Mouse (Mus musculus) heart, embryonic 15.5 days (tissue): Measurements from ENCODE around the gene Osbpl3. TPM values are rescaled to one million over a fixed set of nuclear protein-coding genes. Genes with fewer than 3 reads are reported as not detected.
A peak's percentile ranks its signal among the peaks of the same experiment; 100 is the strongest.

Source experiments
- ATAC-seq: fragments of 200-750 bp; cut with Nextera tagmentation; replicated peaks from 2 replicates; pipeline ENCODE4 v1.8.0; 2017; ENCODE audit warnings: low read depth, moderate TSS enrichment; ENCODE audit not compliant: insufficient number of reproducible peaks, insufficient read depth, low FRiP score
- H3K27ac ChIP-seq: fragments of 300-500 bp; sonication (generic); 2 replicates; pipeline ENCODE4 v1.5.1; 2015; ENCODE audit warnings: mild to moderate bottlenecking, inconsistent platforms
- H3K27me3 ChIP-seq: fragments of 300-500 bp; sonication (generic); 2 replicates; pipeline ENCODE4 v1.6.1; 2015; ENCODE audit warnings: inconsistent platforms
- H3K36me3 ChIP-seq: fragments of 300-500 bp; sonication (generic); 2 replicates; pipeline ENCODE4 v1.6.1; 2015; ENCODE audit warnings: mild to moderate bottlenecking, inconsistent platforms
- H3K4me1 ChIP-seq: fragments of 300-500 bp; sonication (generic); replicated peaks from 2 replicates; pipeline ENCODE4 v1.6.1; 2015; ENCODE audit warnings: inconsistent platforms
- H3K4me2 ChIP-seq: fragments of 300-500 bp; sonication (generic); 2 replicates; pipeline ENCODE4 v1.6.1; 2015; ENCODE audit warnings: inconsistent platforms, mild to moderate bottlenecking, moderate library complexity
- H3K4me3 ChIP-seq: fragments of 300-500 bp; sonication (generic); 2 replicates; pipeline ENCODE4 v1.5.1; 2015; ENCODE audit warnings: mild to moderate bottlenecking, inconsistent platforms
- H3K9ac ChIP-seq: fragments of 300-500 bp; sonication (generic); 2 replicates; pipeline ENCODE4 v1.6.1; 2015; ENCODE audit warnings: mild to moderate bottlenecking, inconsistent platforms
- H3K9me3 ChIP-seq: fragments of 300-500 bp; sonication (generic); replicated peaks from 2 replicates; pipeline ENCODE4 v1.6.1; 2016; ENCODE audit warnings: inconsistent platforms
- WGBS: fragments of 180-500 bp; shearing (Covaris S2); methylation state at CpG from one replicate; pipeline ENCODE4 v1.1.7; 2015; ENCODE audit warnings: mixed read lengths; 5-methylcytosine and 5-hydroxymethylcytosine counted together
- polyA plus RNA-seq: library from polyadenylated mRNA; unstranded; fragments of >200 nt; fragmentation: Nextera tagmentation; extraction: Ambion mirVana; gene quantifications from 2 replicates; pipeline ENCODE4 v1.2.1, GENCODE M21; 2015

Osbpl3 gene
- 15.6 and 15.8 TPM in 2 replicates for polyA plus RNA-seq

DNA sequence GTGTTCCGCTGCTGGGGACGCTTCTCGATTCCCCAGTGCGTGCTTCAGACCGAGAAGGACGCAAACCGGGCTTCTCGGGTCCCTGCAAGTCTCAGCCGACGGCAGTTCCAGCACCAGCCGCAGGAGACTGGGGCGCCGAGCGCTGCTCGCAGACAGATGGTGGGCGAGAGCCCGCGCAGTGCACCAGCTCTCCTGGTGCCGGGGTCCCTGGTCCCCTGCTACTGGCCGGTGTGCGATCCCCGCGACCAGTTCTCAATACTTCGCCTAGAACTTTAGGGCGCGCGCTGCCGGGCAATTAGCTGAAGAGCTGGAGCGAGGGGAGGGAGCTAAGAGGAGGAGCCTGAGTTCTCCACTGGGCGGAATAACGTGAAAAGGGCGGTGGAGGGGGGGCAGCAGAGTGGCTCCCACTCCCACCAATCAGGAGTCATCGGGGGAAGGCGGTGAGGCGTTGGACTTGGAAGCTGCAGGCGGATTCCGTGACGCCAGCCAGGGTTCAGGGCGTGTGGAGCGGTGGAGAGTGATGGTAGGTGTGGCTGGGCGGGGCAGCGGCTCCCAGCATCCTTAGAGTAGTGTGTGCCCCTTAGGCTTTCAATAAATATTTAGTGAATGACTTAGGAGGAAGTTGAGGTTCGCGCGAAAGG lies at the start of gene Osbpl3:
Gene Osbpl3 (minus strand): TSS at position 373 of the 641 bp plus-strand sequence.
- ATAC-seq, result peak; percentile 96
- Histone ChIP-seq H3K4me1 (peaks cover 12% of the 10 kb centered on the region; the same call in 1 of the 2 replicates), H3K4me2 (peak within 1 kb of the TSS; percentile 88), H3K36me3 (no peaks in the 10 kb centered on the region), H3K4me3 (peak within 1 kb of the TSS; percentile 83), H3K9ac (peak within 1 kb of the TSS; percentile 77), H3K27ac (peak within 1 kb of the TSS; percentile 95), H3K9me3 (no peaks in the 10 kb centered on the region), H3K27me3 (no peaks in the 10 kb centered on the region)
- under 1% methylated on average over 45 of the region's 45 CpGs for WGBS

DNA sequence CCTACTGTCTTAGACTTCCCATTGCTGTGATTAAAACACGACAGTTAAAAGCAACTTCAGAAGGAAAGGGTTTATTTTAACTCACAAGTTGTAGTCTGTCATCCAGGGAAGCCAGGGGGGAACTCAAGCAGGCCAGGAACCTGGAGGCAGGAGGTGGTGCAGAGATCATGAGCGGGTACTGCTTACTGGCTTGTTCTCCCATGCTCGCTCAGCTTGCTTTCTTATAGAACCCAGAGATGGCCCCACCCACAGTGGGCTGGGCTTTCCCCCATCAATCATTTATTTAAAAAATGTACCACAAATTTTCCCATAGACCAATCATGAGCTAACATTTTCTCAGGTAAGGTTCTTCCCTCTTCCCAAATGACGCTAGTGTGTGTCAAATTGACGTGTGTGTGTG lies 49.5 kb upstream of the Osbpl3 start:
- Histone ChIP-seq H3K36me3 (no peaks in the 10 kb centered on the region), H3K9me3 (no peaks in the 10 kb centered on the region), H3K9ac (no peak overlapping the region), H3K4me1 (no peaks in the 10 kb centered on the region), H3K27me3 (no peaks in the 10 kb centered on the region), H3K27ac (no peak overlapping the region), H3K4me2 (no peak overlapping the region), H3K4me3 (no peak overlapping the region)
- ATAC-seq, result no peak
- WGBS, result 83% methylated on average over 5 of the region's 5 CpGs

DNA sequence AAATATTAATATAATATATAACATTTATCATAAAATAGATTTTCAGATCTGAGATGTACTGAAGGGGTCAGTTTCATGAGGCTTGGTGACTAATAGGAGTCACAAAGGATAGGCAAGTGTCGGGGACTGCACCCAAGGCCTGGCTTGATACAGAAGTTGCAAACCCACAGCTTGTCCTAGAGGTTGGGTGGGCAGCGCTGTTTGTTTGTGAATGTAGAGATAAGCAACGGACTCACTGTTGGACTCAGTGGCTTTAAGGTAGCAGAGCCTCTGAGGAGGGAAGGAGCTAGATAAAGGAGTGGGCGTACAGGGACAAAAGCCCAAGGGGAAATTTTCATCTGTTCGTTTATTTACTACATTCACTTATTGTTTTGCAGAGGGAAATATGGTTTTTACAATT lies 48.7 kb upstream of the Osbpl3 start:
- Histone ChIP-seq H3K9me3 (no peaks in the 10 kb centered on the region), H3K4me1 (no peaks in the 10 kb centered on the region), H3K4me3 (no peak overlapping the region), H3K9ac (no peak overlapping the region), H3K27ac (no peak overlapping the region), H3K27me3 (no peaks in the 10 kb centered on the region), H3K36me3 (no peaks in the 10 kb centered on the region), H3K4me2 (no peak overlapping the region)
- 70% methylated on average over 5 of the region's 5 CpGs for WGBS
- ATAC-seq, result no peak

DNA sequence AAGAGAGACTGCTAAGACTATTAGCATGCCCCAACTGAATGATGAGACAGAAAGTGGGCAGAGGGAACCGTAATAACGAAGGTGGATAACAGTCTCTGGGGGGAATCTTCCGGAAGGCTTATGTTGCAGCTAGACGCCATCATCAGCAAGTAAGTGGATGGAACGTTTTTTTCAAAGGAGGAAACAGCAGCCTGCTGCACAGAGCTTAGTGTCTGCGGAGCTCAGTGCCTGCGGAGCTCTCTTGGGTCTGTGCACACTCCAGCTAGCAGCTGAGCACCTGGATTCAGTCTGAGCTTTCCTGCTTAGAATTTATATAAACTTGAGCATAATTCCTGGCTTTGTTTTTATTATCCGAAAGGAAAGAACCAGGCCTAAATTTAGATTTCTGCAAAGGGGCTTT lies 47.8 kb upstream of the Osbpl3 start:
- Histone ChIP-seq H3K4me3 (no peak overlapping the region), H3K4me2 (no peak overlapping the region), H3K9ac (no peak overlapping the region), H3K27ac (no peak overlapping the region), H3K27me3 (no peaks in the 10 kb centered on the region), H3K9me3 (no peaks in the 10 kb centered on the region), H3K36me3 (no peaks in the 10 kb centered on the region), H3K4me1 (no peaks in the 10 kb centered on the region)
- no peak for ATAC-seq
- WGBS, result 51% methylated on average over 8 of the region's 8 CpGs

DNA sequence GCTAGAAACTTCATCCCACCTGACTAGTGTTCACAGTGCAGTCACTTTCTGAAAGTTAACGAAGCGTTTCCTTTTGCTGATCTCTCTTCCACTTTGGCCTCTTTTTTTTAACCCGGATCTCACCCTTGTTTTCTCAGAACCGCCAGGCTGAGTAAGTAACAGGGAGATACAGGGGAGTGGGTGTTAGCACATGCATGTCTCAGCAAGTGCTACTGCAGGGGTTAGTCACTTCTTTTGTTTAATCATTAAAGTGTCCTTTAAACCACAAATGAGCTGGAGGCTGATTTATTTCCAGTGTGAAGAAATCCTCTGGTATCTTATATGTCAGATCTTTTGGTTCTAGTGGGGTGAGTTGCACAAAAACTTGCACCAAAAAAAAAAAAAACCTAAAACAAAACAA lies 47.0 kb upstream of the Osbpl3 start:
- H3K4me1 ChIP-seq, result no peaks in the 10 kb centered on the region
- H3K9ac ChIP-seq, result no peak overlapping the region
- H3K27ac ChIP-seq, result no peak overlapping the region
- no peaks in the 10 kb centered on the region for H3K9me3 ChIP-seq
- no peak overlapping the region for H3K4me3 ChIP-seq
- no peaks in the 10 kb centered on the region for H3K27me3 ChIP-seq
- H3K36me3 ChIP-seq, result no peaks in the 10 kb centered on the region
- 61% methylated on average over 4 of the region's 4 CpGs for WGBS
- no peak for ATAC-seq
- H3K4me2 ChIP-seq, result no peak overlapping the region

DNA sequence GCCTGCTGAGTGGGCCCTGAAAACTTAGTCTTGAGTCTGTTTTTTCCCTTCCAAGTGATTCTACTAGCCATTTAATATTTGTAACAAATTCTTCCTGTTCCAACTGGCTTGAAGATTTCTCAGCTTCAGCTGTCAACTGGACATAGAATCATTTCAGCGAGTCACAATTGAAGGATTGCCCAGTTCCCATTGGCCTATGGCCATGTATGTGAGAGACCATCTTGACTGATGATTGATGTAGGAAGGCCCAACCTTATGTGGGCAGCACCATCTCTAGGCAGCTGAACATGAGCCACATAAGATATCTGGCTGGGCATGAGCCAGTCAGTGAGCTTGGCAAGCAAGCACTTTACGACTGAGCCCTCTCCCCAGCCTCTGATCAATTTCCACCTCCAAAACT lies 42.3 kb upstream of the Osbpl3 start:
- no peaks in the 10 kb centered on the region for H3K27me3 ChIP-seq
- WGBS, result 73% methylated on average over 2 of the region's 2 CpGs
- no peaks in the 10 kb centered on the region for H3K36me3 ChIP-seq
- H3K4me1 ChIP-seq, result no peaks in the 10 kb centered on the region
- H3K4me3 ChIP-seq, result no peak overlapping the region
- ATAC-seq, result no peak
- no peak overlapping the region for H3K4me2 ChIP-seq
- no peak overlapping the region for H3K27ac ChIP-seq
- no peak overlapping the region for H3K9ac ChIP-seq
- H3K9me3 ChIP-seq, result no peaks in the 10 kb centered on the region

DNA sequence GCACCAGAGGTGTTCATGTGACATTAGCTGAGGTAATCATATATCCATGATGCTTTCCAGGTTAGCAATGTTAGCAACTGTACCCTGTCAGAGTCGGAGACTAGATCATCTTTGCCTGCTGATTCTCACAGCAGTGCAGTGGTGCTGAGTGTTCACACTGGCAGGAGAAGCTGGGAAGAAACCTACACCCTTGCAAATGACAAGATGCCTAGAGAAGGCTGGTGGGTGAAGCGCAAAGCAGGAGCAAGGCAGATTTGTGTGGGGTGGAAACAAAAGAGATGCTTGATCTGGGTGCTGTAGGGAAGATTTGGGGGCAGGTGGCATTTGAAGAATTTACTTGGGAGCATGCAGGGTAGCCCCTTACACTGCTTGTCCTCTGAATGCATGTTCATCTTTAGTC lies 34.5 kb upstream of the Osbpl3 start:
- no peak for ATAC-seq
- 74% methylated on average over 2 of the region's 2 CpGs for WGBS
- Histone ChIP-seq H3K4me1 (no peaks in the 10 kb centered on the region), H3K9ac (no peak overlapping the region), H3K36me3 (no peaks in the 10 kb centered on the region), H3K27me3 (no peaks in the 10 kb centered on the region), H3K4me3 (no peak overlapping the region), H3K27ac (no peak overlapping the region), H3K9me3 (no peaks in the 10 kb centered on the region), H3K4me2 (no peak overlapping the region)

DNA sequence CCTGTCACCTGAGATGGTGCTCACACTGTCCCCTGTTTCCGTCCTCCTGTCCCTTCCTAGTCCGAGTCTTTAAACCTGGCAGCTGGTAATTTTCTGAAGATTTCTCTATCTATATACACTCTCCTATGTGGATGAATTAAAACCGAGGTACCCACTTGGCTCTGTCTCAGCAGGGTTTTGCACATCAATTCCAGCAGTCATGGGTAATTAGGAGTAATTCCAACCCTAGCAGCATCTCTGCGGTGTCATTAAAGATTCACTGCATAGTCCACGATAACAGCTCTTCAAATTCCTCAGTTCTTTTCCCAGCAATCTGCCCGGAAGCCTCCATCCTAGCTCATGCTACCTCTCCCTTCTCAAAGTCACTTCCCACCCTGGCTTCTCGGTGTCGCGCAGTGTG lies 33.4 kb upstream of the Osbpl3 start:
- no peak for ATAC-seq
- H3K27ac ChIP-seq, result no peak overlapping the region
- H3K4me3 ChIP-seq, result no peak overlapping the region
- H3K36me3 ChIP-seq, result no peaks in the 10 kb centered on the region
- no peaks in the 10 kb centered on the region for H3K27me3 ChIP-seq
- H3K9ac ChIP-seq, result no peak overlapping the region
- no peak overlapping the region for H3K4me2 ChIP-seq
- no peaks in the 10 kb centered on the region for H3K9me3 ChIP-seq
- WGBS, result 63% methylated on average over 9 of the region's 9 CpGs
- no peaks in the 10 kb centered on the region for H3K4me1 ChIP-seq

DNA sequence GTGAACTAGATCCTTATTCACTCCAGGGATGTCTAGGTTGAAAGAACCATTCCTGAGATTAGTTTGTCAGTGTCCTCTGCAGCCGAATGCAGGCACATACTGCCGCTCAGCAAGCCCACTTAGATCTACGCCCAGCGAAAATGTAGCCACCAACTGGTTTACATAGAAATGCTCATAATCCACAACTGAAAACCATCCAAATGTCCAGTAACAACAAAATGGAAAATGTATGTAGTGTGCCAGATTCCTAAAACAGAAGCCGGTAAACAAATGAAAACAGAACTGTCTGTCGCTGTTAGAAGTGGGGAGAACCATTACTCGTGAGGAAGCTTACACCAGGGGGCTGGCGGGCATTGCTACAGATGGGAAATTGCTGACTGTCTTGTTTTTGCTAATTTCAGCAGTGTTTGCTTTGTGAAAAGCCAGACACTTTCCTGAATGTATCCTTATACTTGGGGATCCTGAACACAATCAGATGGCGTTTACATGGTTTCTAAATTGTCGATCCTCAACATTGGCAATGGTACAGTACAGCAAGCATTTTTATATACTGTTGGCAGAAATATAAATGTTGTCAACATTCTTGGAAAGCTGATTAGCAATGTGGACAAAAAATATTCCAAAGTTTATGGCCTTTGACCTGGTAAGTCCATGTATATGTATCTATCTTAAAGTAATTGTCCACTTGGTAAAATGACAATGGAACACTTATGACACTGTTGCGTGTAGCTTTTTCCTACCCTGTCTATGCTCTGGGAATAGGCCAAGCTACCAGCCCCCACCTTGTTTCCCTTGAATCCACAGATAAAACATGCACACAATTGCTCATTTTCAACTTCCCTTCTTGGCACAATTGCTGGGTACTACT lies 30.3 kb upstream of the Osbpl3 start:
- Histone ChIP-seq H3K4me2 (no peak overlapping the region), H3K4me1 (no peaks in the 10 kb centered on the region), H3K4me3 (no peak overlapping the region), H3K9me3 (no peaks in the 10 kb centered on the region), H3K27ac (no peak overlapping the region), H3K36me3 (no peaks in the 10 kb centered on the region), H3K9ac (no peak overlapping the region), H3K27me3 (no peaks in the 10 kb centered on the region)
- no peak for ATAC-seq
- 83% methylated on average over 11 of the region's 11 CpGs for WGBS

DNA sequence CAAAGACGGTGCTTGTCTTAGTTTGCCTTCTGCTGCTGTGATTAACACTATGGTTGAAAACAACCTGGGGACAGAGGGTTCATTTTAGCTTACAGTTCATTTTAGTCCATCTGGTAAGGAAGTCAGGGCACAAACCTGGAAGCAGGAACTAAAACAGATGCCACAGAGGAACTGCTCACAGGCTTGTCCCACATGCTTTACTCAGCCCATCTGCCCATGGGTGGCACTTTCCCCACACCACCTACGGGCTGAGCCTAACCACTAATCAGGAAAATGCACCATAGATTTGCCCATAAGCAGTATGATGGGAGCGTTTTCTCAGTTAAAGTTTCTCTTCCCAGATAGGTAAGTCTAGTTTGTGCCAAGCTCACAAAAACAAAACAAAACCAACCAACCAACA lies 27.4 kb upstream of the Osbpl3 start:
- H3K4me1 ChIP-seq, result no peaks in the 10 kb centered on the region
- H3K4me2 ChIP-seq, result no peak overlapping the region
- H3K36me3 ChIP-seq, result no peaks in the 10 kb centered on the region
- no peak overlapping the region for H3K27ac ChIP-seq
- no peak for ATAC-seq
- 85% methylated on average over 3 of the region's 3 CpGs for WGBS
- H3K4me3 ChIP-seq, result no peak overlapping the region
- no peaks in the 10 kb centered on the region for H3K27me3 ChIP-seq
- H3K9me3 ChIP-seq, result no peaks in the 10 kb centered on the region
- no peak overlapping the region for H3K9ac ChIP-seq

DNA sequence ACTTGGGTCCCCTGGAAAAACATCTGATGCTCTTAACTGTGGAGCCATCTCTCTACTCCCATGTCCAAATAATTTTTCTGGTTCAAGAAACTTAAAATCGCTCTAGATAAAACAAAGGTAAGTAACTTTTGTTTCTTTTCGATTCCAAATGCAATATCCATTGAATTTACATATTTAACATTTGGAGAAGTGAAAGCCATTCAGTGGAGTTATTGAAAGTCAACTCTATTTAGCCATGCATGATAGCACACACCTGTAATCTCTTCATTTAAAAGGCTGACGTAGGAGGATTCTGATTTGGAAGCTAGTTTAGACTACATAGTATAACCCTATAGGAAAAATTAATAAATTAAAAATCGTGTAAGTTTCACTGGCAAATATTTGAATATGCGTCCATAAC lies 25.5 kb upstream of the Osbpl3 start:
- Histone ChIP-seq H3K4me2 (no peak overlapping the region), H3K9ac (no peak overlapping the region), H3K4me3 (no peak overlapping the region), H3K27ac (no peak overlapping the region), H3K27me3 (no peaks in the 10 kb centered on the region), H3K36me3 (no peaks in the 10 kb centered on the region), H3K9me3 (no peaks in the 10 kb centered on the region), H3K4me1 (no peaks in the 10 kb centered on the region)
- WGBS, result 74% methylated on average over 5 of the region's 5 CpGs
- ATAC-seq, result no peak

DNA sequence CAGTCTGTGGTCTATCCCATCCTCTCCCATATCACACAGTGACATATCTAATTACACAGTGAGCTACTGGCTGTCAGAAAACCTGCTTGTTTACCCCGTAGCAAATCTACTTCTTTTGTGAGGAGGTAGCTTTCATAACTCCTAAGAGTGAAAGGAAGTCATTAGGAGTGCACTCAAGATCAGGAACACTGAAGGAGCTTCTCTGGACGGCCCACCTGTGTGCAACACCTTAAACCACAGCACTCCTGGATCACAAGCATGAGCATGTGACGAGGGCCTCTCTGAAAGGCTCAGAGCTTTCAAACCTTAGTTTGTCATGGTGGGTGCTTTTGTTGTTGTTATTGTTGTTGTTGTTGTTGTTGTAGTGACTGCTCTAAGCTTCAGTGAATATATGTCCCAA lies 10.4 kb upstream of the Osbpl3 start:
- H3K27me3 ChIP-seq, result no peaks in the 10 kb centered on the region
- H3K9ac ChIP-seq, result no peak overlapping the region
- no peaks in the 10 kb centered on the region for H3K9me3 ChIP-seq
- H3K4me3 ChIP-seq, result no peak overlapping the region
- no peaks in the 10 kb centered on the region for H3K36me3 ChIP-seq
- 69% methylated on average over 3 of the region's 3 CpGs for WGBS
- no peaks in the 10 kb centered on the region for H3K4me1 ChIP-seq
- no peak overlapping the region for H3K27ac ChIP-seq
- ATAC-seq, result no peak
- H3K4me2 ChIP-seq, result no peak overlapping the region
